Mouse (Mus musculus) midbrain, embryonic 14.5 days (tissue): ENCODE measurements around the gene Jak3. TPM values are rescaled to one million over a fixed set of nuclear protein-coding genes. Genes with fewer than 3 reads are reported as not detected.

Experiments used
- ATAC-seq: fragments of 200-750 bp; cut with Nextera tagmentation; 2 replicates; pipeline ENCODE4 v1.8.0; 2017; ENCODE audit warnings: moderate number of reproducible peaks, moderate library complexity; ENCODE audit not compliant: low FRiP score, low TSS enrichment
- DNase-seq: peaks from one replicate; pipeline ENCODE4 v3.0.0-alpha.2; 2015
- H3K27ac ChIP-seq: fragments of 300-500 bp; sonication (generic); replicated peaks from 2 replicates; pipeline ENCODE4 v1.5.1; 2014; ENCODE audit warnings: mild to moderate bottlenecking, low read depth, low read length, moderate library complexity
- H3K27me3 ChIP-seq: fragments of 300-500 bp; sonication (generic); 2 replicates; pipeline ENCODE4 v1.6.1; 2014; ENCODE audit warnings: low read length, control low read depth, mixed read lengths; ENCODE audit not compliant: control insufficient read depth, insufficient read depth
- H3K36me3 ChIP-seq: fragments of 300-500 bp; sonication (generic); 2 replicates; pipeline ENCODE4 v1.6.1; 2014; ENCODE audit warnings: low read length, control low read depth; ENCODE audit not compliant: control insufficient read depth, insufficient read depth
- H3K4me1 ChIP-seq: fragments of 300-500 bp; sonication (generic); 2 replicates; pipeline ENCODE4 v1.6.1; 2014; ENCODE audit warnings: mild to moderate bottlenecking, antibody characterized with exemption, low read length, control low read depth; ENCODE audit not compliant: control insufficient read depth, insufficient read depth
- H3K4me2 ChIP-seq: fragments of 300-500 bp; sonication (generic); 2 replicates; pipeline ENCODE4 v1.6.1; 2014; ENCODE audit warnings: mild to moderate bottlenecking, low read length, moderate library complexity
- H3K4me3 ChIP-seq: fragments of 300-500 bp; sonication (generic); replicated peaks from 2 replicates; pipeline ENCODE4 v1.5.1; 2014; ENCODE audit warnings: low read depth, low read length
- H3K9ac ChIP-seq: fragments of 300-500 bp; sonication (generic); replicated peaks from 2 replicates; pipeline ENCODE4 v1.6.1; 2014; ENCODE audit warnings: mild to moderate bottlenecking, low read length, moderate library complexity
- H3K9me3 ChIP-seq: fragments of 300-500 bp; sonication (generic); 2 replicates; pipeline ENCODE4 v1.6.1; 2016; ENCODE audit warnings: low read length, control low read depth, mixed read lengths; ENCODE audit not compliant: control insufficient read depth
- WGBS: fragments of 180-500 bp; shearing (Covaris S2); extraction: QIAGEN DNeasy Blood & Tissue Kit; methylation state at CpG from one replicate; pipeline ENCODE4 v1.1.7; 2014; 5-methylcytosine and 5-hydroxymethylcytosine counted together
- polyA plus RNA-seq: library from polyadenylated mRNA; unstranded; fragments of >200 nt; fragmentation: Nextera tagmentation; extraction: Ambion mirVana; gene quantifications from 2 replicates; pipeline ENCODE4 v1.2.1, GENCODE M21; 2014

The Jak3 gene
- polyA plus RNA-seq, 1 experiment from 2014 or later = 3.6 TPM

DNA sequence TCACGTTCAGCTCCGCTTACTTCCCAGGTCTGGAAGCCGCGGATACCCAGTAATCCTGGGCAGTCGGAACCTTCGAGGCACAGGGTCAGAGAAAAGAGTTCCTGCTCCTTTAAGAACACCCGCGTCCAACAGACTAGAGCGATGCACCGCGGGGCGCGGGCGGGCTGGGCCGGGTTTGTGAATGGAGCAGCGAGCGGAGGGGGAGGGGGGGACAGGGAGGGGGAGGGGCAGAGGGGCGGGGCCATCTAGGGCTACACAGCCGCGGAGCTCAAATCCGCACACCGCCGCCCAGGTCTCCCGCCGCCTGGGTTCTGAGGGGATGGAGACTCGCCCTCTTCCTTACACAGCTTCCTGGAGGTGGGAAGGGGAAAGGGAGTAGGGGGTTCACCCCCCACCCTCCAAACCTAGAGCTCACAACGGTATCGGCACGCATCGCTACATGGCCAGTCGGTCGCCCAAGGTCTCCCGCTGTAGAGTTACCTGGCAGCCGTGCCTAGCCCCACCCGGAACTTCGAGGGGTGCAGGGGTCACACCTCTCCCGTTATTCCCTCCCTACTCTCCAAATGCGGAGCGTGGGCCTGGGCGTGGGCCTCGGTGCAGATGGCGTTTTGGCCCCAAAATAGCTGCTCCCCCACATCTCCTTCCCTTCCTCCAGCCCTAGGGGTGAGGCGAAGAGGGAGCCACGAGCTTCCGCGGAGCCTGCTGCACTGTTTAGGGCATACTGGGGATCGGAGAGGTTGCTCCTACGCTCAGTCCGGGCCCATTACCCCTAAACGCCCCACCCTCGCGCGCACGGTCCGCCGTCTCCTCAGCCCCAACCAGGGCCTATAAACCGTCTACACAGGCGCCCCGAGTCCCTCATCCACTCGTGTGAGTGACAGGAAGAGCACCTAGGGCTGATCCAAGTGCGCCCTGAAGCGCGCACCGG is 5.2 kb upstream of the Jak3 start:
- Histone ChIP-seq H3K4me2 (peak overlapping the region; percentile 86), H3K4me3 (peak overlapping the region; percentile 86), H3K36me3 (no peaks in the 10 kb centered on the region), H3K27me3 (peaks cover 13% of the 10 kb centered on the region; the same call in 1 of the 2 replicates), H3K4me1 (peaks cover 40% of the 10 kb centered on the region), H3K9me3 (no peaks in the 10 kb centered on the region), H3K9ac (peak overlapping the region; percentile 81), H3K27ac (peak overlapping the region; percentile 93)
- DNase-seq (peak; percentile 94), ATAC-seq (peak; percentile 70)
- under 1% methylated on average over 63 of the region's 64 CpGs for WGBS

- peak; percentile 78 for ATAC-seq
- peak within 1 kb of the TSS; percentile 81 for H3K9ac ChIP-seq
- no peaks in the 10 kb centered on the region for H3K9me3 ChIP-seq
- peak within 1 kb of the TSS; percentile 93 for H3K27ac ChIP-seq
- H3K36me3 ChIP-seq = no peaks in the 10 kb centered on the region
- peak; percentile 97 for DNase-seq
- peaks cover 36% of the 10 kb centered on the region for H3K4me1 ChIP-seq
- peak within 1 kb of the TSS; percentile 86 for H3K4me3 ChIP-seq
- peaks cover 13% of the 10 kb centered on the region; the same call in 1 of the 2 replicates for H3K27me3 ChIP-seq
- H3K4me2 ChIP-seq = peak within 1 kb of the TSS; percentile 86
- WGBS = under 1% methylated on average over 42 of the region's 42 CpGs
Measured at GRCm38 (mm10) chr8:71671549-71671965, 4.5 kb upstream of the Jak3 start, which contains the start of gene Unc13a. Gene Unc13a, minus strand, starts transcription at chr8:71671757.

DNA sequence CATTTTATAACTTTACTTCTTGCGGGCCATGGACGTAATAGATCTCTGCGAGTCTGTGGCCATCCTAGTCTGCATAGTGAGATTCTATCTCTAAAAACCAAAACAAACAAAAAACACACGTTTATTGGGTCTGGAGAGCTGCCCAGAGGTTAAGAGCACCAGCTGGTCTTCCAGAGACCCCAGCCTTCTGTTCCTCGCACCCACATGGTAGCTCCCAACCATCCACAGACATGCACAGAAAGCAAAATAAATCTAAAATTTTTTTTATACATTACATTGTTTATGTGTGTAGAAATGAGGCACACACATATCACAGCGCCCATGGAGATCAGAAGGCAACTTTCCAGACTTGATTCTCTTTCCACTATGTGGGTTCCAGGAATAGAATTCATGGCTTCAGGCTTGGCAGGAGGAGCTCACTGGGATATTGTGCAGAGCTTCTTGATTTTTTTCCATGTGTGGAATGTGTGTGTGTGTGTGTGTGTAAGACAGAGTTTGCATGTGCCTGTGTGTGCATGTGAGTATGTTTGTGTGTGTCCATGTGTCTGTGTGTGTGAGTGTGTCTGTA is 3.8 kb upstream of the Jak3 start:
- H3K36me3 ChIP-seq = no peaks in the 10 kb centered on the region
- H3K27ac ChIP-seq = peak overlapping the region; percentile 93
- peaks cover 32% of the 10 kb centered on the region for H3K4me1 ChIP-seq
- DNase-seq = no peak
- WGBS = 71% methylated on average over 6 of the region's 6 CpGs
- H3K9ac ChIP-seq = no peak overlapping the region
- H3K27me3 ChIP-seq = peaks cover 14% of the 10 kb centered on the region; the same call in 1 of the 2 replicates
- H3K4me2 ChIP-seq = peak overlapping the region; percentile 86
- ATAC-seq = no peak
- H3K4me3 ChIP-seq = peak overlapping the region; percentile 86; the same call in 1 of the 2 replicates
- no peaks in the 10 kb centered on the region for H3K9me3 ChIP-seq

GRCm38 (mm10) chr8:71674071-71674470 is 2.0 kb upstream of the Jak3 start:
- no peak for DNase-seq
- WGBS = 64% methylated on average over 2 of the region's 2 CpGs
- no peak for ATAC-seq

GRCm38 (mm10) chr8:71675456-71676019 is 558 bp upstream of the Jak3 start:
- Histone ChIP-seq H3K36me3 (no peaks in the 10 kb centered on the region), H3K4me1 (0 out of 2 replicates have a peak, but pooled peaks cover 8% of the 10 kb centered on the region), H3K27ac (no peak overlapping the region), H3K4me3 (peak overlapping the region; percentile 61), H3K9ac (0 out of 2 replicates have a peak overlapping the region, but pooled peaks have one; percentile 75), H3K4me2 (peak overlapping the region; percentile 82), H3K27me3 (peaks cover 43% of the 10 kb centered on the region), H3K9me3 (no peaks in the 10 kb centered on the region)
- DNase-seq = no peak
- no peak for ATAC-seq
- WGBS = 28% methylated on average over 9 of the region's 9 CpGs

More at GRCm38 (mm10) chr8:71674071-71674470, 2.0 kb upstream of the Jak3 start:
- H3K4me3 ChIP-seq = no peak overlapping the region
- peaks cover 32% of the 10 kb centered on the region for H3K27me3 ChIP-seq
- peaks cover 16% of the 10 kb centered on the region; the same call in 1 of the 2 replicates for H3K4me1 ChIP-seq
- H3K9ac ChIP-seq = no peak overlapping the region
- no peak overlapping the region for H3K27ac ChIP-seq
- no peaks in the 10 kb centered on the region for H3K36me3 ChIP-seq
- no peak overlapping the region for H3K4me2 ChIP-seq
- no peaks in the 10 kb centered on the region for H3K9me3 ChIP-seq

- ATAC-seq (no peak), DNase-seq (no peak)
- H3K9me3 ChIP-seq = no peaks in the 10 kb centered on the region
- H3K36me3 ChIP-seq = no peaks in the 10 kb centered on the region
- H3K27me3 ChIP-seq = peaks cover 55% of the 10 kb centered on the region
- H3K27ac ChIP-seq = no peak overlapping the region
- peak overlapping the region; percentile 61 for H3K4me3 ChIP-seq
- H3K4me2 ChIP-seq = peak overlapping the region; percentile 82
- H3K4me1 ChIP-seq = 0 out of 2 replicates have a peak, but pooled peaks cover 8% of the 10 kb centered on the region
- 0 out of 2 replicates have a peak overlapping the region, but pooled peaks have one; percentile 75 for H3K9ac ChIP-seq
- 59% methylated on average over 9 of the region's 9 CpGs for WGBS
Measured at GRCm38 (mm10) chr8:71676803-71677202, 707 bp downstream of the Jak3 start.

DNA sequence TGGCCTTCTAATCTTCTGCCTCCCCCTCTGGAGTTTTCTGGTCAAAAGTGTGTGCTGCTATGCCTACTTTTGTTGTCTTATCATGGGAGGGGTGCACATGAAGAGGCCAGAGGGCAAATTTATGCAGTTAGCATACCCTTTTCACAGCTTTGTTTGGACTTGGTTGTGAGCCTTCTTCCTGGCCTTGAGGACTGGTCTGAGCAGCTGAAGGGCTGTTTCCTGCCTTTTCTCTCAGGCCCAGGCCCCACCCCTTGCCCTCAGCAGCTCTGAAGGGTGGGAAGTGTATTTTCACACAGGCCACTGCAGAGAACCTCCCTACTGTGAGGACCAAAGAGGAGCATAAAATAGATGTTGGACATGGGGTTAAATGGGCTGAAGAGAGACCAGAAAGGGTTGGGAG is 1.5 kb downstream of the Jak3 start:
- H3K9me3 ChIP-seq = no peaks in the 10 kb centered on the region
- no peak overlapping the region for H3K4me2 ChIP-seq
- H3K36me3 ChIP-seq = no peaks in the 10 kb centered on the region
- DNase-seq (no peak), ATAC-seq (no peak)
- no peak overlapping the region for H3K9ac ChIP-seq
- no peak overlapping the region for H3K27ac ChIP-seq
- H3K27me3 ChIP-seq = peaks cover 63% of the 10 kb centered on the region
- H3K4me1 ChIP-seq = 0 out of 2 replicates have a peak, but pooled peaks cover 4% of the 10 kb centered on the region
- H3K4me3 ChIP-seq = no peak overlapping the region

DNA sequence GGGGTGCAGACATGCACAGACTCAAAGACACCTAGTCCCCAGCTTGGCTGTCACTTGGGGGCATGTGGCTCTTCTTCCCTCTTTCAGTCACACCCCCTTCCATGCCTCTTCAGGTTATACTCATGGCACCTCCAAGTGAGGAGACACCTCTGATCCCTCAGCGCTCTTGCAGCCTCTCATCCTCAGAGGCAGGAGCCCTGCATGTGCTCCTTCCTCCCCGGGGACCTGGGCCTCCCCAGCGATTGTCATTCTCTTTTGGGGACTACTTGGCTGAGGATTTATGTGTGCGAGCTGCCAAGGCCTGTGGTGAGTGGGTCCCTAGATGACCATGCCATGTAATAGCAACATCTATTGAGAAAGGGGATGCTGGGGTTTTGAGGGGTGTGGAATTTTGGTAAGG is 2.1 kb downstream of the Jak3 start:
- no peak overlapping the region for H3K4me3 ChIP-seq
- no peaks in the 10 kb centered on the region for H3K36me3 ChIP-seq
- no peaks in the 10 kb centered on the region for H3K9me3 ChIP-seq
- DNase-seq (no peak), ATAC-seq (no peak)
- no peak overlapping the region for H3K4me2 ChIP-seq
- peaks cover 69% of the 10 kb centered on the region for H3K27me3 ChIP-seq
- 48% methylated on average over 4 of the region's 4 CpGs for WGBS
- H3K9ac ChIP-seq = no peak overlapping the region
- H3K27ac ChIP-seq = no peak overlapping the region
- H3K4me1 ChIP-seq = 0 out of 2 replicates have a peak, but pooled peaks cover 4% of the 10 kb centered on the region
